Mouse (Mus musculus) embryonic fibroblast, embryonic 13.5 days (primary cell): Measurements from ENCODE around the gene Uqcc1.

Experiments used
- CTCF ChIP-seq: IDR thresholded peaks from 2 replicates; pipeline ENCODE4 v1.5.1; 2011; ENCODE audit warnings: mild to moderate bottlenecking, control low read depth, low read length, moderate library complexity, borderline replicate concordance; ENCODE audit not compliant: insufficient read depth
- POLR2A ChIP-seq: IDR thresholded peaks from 2 replicates; pipeline ENCODE4 v1.6.1; 2011; ENCODE audit warnings: low read depth, mild to moderate bottlenecking, control low read depth, low read length, moderate library complexity

- TF ChIP-seq CTCF (no peak), POLR2A (no peak)
Measured at GRCm38 (mm10) chr2:155830841-155831240, 99.3 kb downstream of the Uqcc1 start.
